Mouse (Mus musculus) hindbrain, embryonic 11.5 days (tissue): Measurements from ENCODE around the gene Unc13c. TPM values are rescaled to one million over a fixed set of nuclear protein-coding genes. Genes with fewer than 3 reads are reported as not detected.

Source experiments
- ATAC-seq: fragments of 200-750 bp; cut with Nextera tagmentation; 2 replicates; pipeline ENCODE4 v1.8.0; 2017; ENCODE audit warnings: mild to moderate bottlenecking, moderate TSS enrichment, moderate library complexity; ENCODE audit not compliant: low FRiP score
- DNase-seq: peaks from one replicate; pipeline ENCODE4 v3.0.0-alpha.2; 2015; ENCODE audit warnings: low spot score
- H3K27ac ChIP-seq: fragments of 300-500 bp; sonication (generic); 2 replicates; pipeline ENCODE4 v1.5.1; 2014; ENCODE audit warnings: mild to moderate bottlenecking, low read depth, low read length
- H3K27me3 ChIP-seq: fragments of 300-500 bp; sonication (generic); 2 replicates; pipeline ENCODE4 v1.6.1; 2014; ENCODE audit warnings: mild to moderate bottlenecking, low read length, moderate library complexity, mixed read lengths; ENCODE audit not compliant: control insufficient read depth, insufficient read depth
- H3K36me3 ChIP-seq: fragments of 300-500 bp; sonication (generic); 2 replicates; pipeline ENCODE4 v1.6.1; 2014; ENCODE audit warnings: mild to moderate bottlenecking, low read length, moderate library complexity, mixed read lengths; ENCODE audit not compliant: control insufficient read depth, insufficient read depth
- H3K4me1 ChIP-seq: fragments of 300-500 bp; sonication (generic); replicated peaks from 2 replicates; pipeline ENCODE4 v1.6.1; 2014; ENCODE audit warnings: low read length, mixed read lengths; ENCODE audit not compliant: control insufficient read depth, insufficient read depth
- H3K4me2 ChIP-seq: fragments of 300-500 bp; sonication (generic); replicated peaks from 2 replicates; pipeline ENCODE4 v1.6.1; 2014; ENCODE audit warnings: mild to moderate bottlenecking, low read depth, low read length
- H3K4me3 ChIP-seq: fragments of 300-500 bp; sonication (generic); 2 replicates; pipeline ENCODE4 v1.5.1; 2014; ENCODE audit warnings: low read depth, low read length
- H3K9ac ChIP-seq: fragments of 300-500 bp; sonication (generic); 2 replicates; pipeline ENCODE4 v1.6.1; 2014; ENCODE audit warnings: low read depth, low read length
- H3K9me3 ChIP-seq: fragments of 300-500 bp; sonication (generic); 2 replicates; pipeline ENCODE4 v1.6.1; 2016; ENCODE audit warnings: low read length; ENCODE audit not compliant: control insufficient read depth
- WGBS: fragments of 180-500 bp; shearing (Covaris S2); extraction: QIAGEN DNeasy Blood & Tissue Kit; methylation state at CpG from one replicate; pipeline ENCODE4 v1.1.7; 2014; 5-methylcytosine and 5-hydroxymethylcytosine counted together
- polyA plus RNA-seq: library from polyadenylated mRNA; unstranded; fragments of >200 nt; fragmentation: Nextera tagmentation; extraction: Ambion mirVana; gene quantifications from 2 replicates; pipeline ENCODE4 v1.2.1, GENCODE M21; 2014

Gene Unc13c
- polyA plus RNA-seq, 1 experiment from 2014 or later, result 0.34 TPM

GRCm38 (mm10) chr9:73965322-73965915 lies 3.3 kb downstream of the Unc13c start:
- Histone ChIP-seq H3K9me3 (no peaks in the 10 kb centered on the region), H3K4me2 (no peak overlapping the region), H3K4me3 (no peak overlapping the region), H3K9ac (no peak overlapping the region), H3K27me3 (peaks cover 14% of the 10 kb centered on the region; the same call in 1 of the 2 replicates), H3K27ac (no peak overlapping the region), H3K36me3 (no peaks in the 10 kb centered on the region), H3K4me1 (peaks cover 4% of the 10 kb centered on the region; the same call in 1 of the 2 replicates)
- ATAC-seq, result no peak
- 77% methylated on average over 9 of the region's 9 CpGs for WGBS
- no peak for DNase-seq

GRCm38 (mm10) chr9:73962471-73962870 lies 6.3 kb downstream of the Unc13c start:
- Histone ChIP-seq H3K4me3 (no peak overlapping the region), H3K4me1 (no peaks in the 10 kb centered on the region), H3K4me2 (no peak overlapping the region), H3K27ac (no peak overlapping the region), H3K27me3 (peaks cover 2% of the 10 kb centered on the region; the same call in 1 of the 2 replicates), H3K9ac (no peak overlapping the region), H3K9me3 (no peaks in the 10 kb centered on the region), H3K36me3 (no peaks in the 10 kb centered on the region)
- no peak for DNase-seq
- 68% methylated on average over 6 of the region's 6 CpGs for WGBS
- ATAC-seq, result no peak

GRCm38 (mm10) chr9:73952331-73952730 lies 16.4 kb downstream of the Unc13c start:
- no peak for ATAC-seq
- H3K4me3 ChIP-seq, result no peak overlapping the region
- no peaks in the 10 kb centered on the region for H3K27me3 ChIP-seq
- no peaks in the 10 kb centered on the region for H3K36me3 ChIP-seq
- no peak overlapping the region for H3K4me2 ChIP-seq
- H3K4me1 ChIP-seq, result no peaks in the 10 kb centered on the region
- no peak overlapping the region for H3K27ac ChIP-seq
- DNase-seq, result no peak
- no peak overlapping the region for H3K9ac ChIP-seq
- no peaks in the 10 kb centered on the region for H3K9me3 ChIP-seq

GRCm38 (mm10) chr9:73951586-73951985 lies 17.2 kb downstream of the Unc13c start:
- 92% methylated on average over 4 of the region's 4 CpGs for whole genome bisulfite sequencing
- no peak for ATAC-seq
- Histone ChIP-seq H3K9ac (no peak overlapping the region), H3K4me2 (no peak overlapping the region), H3K27ac (no peak overlapping the region), H3K4me3 (no peak overlapping the region), H3K9me3 (no peaks in the 10 kb centered on the region), H3K4me1 (no peaks in the 10 kb centered on the region), H3K27me3 (no peaks in the 10 kb centered on the region), H3K36me3 (no peaks in the 10 kb centered on the region)
- DNase-seq, result no peak

GRCm38 (mm10) chr9:73934844-73935243 lies 33.9 kb downstream of the Unc13c start:
- 94% methylated on average over 4 of the region's 4 CpGs for WGBS
- DNase-seq (no peak), ATAC-seq (no peak)
- no peak overlapping the region for H3K9ac ChIP-seq
- no peaks in the 10 kb centered on the region for H3K27me3 ChIP-seq
- H3K9me3 ChIP-seq, result no peaks in the 10 kb centered on the region
- H3K4me3 ChIP-seq, result no peak overlapping the region
- H3K4me1 ChIP-seq, result no peaks in the 10 kb centered on the region
- H3K27ac ChIP-seq, result no peak overlapping the region
- H3K36me3 ChIP-seq, result no peaks in the 10 kb centered on the region
- no peak overlapping the region for H3K4me2 ChIP-seq

GRCm38 (mm10) chr9:73931988-73932387 lies 36.8 kb downstream of the Unc13c start:
- ATAC-seq (no peak), DNase-seq (no peak)
- Histone ChIP-seq H3K4me3 (no peak overlapping the region), H3K27me3 (no peaks in the 10 kb centered on the region), H3K4me2 (no peak overlapping the region), H3K4me1 (no peaks in the 10 kb centered on the region), H3K27ac (no peak overlapping the region), H3K9ac (no peak overlapping the region), H3K36me3 (no peaks in the 10 kb centered on the region), H3K9me3 (no peaks in the 10 kb centered on the region)
- WGBS, result 92% methylated on average over 9 of the region's 9 CpGs

GRCm38 (mm10) chr9:73927276-73927675 lies 41.5 kb downstream of the Unc13c start:
- Histone ChIP-seq H3K27ac (no peak overlapping the region), H3K27me3 (no peaks in the 10 kb centered on the region), H3K9ac (no peak overlapping the region), H3K4me3 (no peak overlapping the region), H3K36me3 (no peaks in the 10 kb centered on the region), H3K4me1 (no peaks in the 10 kb centered on the region), H3K4me2 (no peak overlapping the region), H3K9me3 (no peaks in the 10 kb centered on the region)
- no peak for DNase-seq
- WGBS, result 67% methylated on average over 2 of the region's 2 CpGs
- ATAC-seq, result no peak

GRCm38 (mm10) chr9:73922449-73923115 lies 46.2 kb downstream of the Unc13c start:
- Histone ChIP-seq H3K27ac (no peak overlapping the region), H3K4me3 (no peak overlapping the region), H3K9ac (no peak overlapping the region), H3K27me3 (no peaks in the 10 kb centered on the region), H3K4me2 (no peak overlapping the region), H3K9me3 (no peaks in the 10 kb centered on the region), H3K4me1 (no peaks in the 10 kb centered on the region), H3K36me3 (no peaks in the 10 kb centered on the region)
- DNase-seq (no peak), ATAC-seq (no peak)
- 92% methylated on average over 11 of the region's 11 CpGs for WGBS

GRCm38 (mm10) chr9:73905959-73906358 lies 62.8 kb downstream of the Unc13c start:
- H3K4me1 ChIP-seq, result no peaks in the 10 kb centered on the region
- H3K4me3 ChIP-seq, result no peak overlapping the region
- H3K9me3 ChIP-seq, result no peaks in the 10 kb centered on the region
- WGBS, result 84% methylated on average over 4 of the region's 4 CpGs
- no peaks in the 10 kb centered on the region for H3K36me3 ChIP-seq
- no peak overlapping the region for H3K4me2 ChIP-seq
- no peak overlapping the region for H3K9ac ChIP-seq
- H3K27ac ChIP-seq, result no peak overlapping the region
- ATAC-seq (no peak), DNase-seq (no peak)
- no peaks in the 10 kb centered on the region for H3K27me3 ChIP-seq
